Mouse (Mus musculus) brain, embryonic 18.5 days (tissue): Measurements from ENCODE around the gene Car4.

Source experiments
- DNase-seq: peaks from one replicate; pipeline ENCODE4 v3.0.0-alpha.2; 2012; ENCODE audit warnings: low read depth, low spot score

The Car4 gene

DNA sequence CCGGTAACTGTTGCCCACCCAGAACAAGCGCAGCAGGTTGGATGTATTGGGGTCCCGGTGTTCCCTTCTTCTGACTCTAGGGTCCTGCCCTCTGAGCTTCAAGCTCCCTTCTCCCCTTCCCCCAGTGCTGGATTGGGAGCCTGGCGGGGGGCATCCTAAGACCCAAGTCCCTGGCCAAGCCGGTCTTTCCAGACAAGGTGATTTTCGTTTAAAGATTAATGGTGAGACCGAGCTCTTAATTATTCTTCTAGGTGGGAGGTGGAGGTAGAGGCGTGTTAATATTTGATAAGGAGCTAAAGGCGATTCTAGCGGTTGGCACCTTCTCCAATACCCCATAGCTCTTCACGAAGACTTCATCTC, 665 bp downstream of the Car4 start:
- DNase-seq, result no peak

DNA sequence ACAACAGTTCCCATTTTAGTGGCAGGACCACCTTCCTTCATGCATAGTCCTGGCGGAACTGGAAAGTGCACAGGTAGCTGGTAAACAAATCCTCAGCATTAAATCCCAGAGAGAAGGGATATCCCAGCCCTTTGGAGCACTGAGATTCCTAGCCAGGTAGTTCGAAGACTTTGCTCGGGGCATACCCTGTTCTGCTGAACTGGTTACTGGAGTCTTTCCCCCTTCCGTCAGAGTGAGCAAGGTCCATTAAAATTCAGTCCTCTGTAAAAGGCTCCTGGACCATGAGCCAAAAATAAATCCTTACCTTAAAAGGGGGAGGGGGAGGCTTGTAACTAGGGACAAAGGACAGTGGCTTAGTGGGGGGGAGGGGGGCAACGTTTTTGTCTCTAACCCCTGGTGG, 1.6 kb downstream of the Car4 start:
- DNase-seq, result no peak

DNA sequence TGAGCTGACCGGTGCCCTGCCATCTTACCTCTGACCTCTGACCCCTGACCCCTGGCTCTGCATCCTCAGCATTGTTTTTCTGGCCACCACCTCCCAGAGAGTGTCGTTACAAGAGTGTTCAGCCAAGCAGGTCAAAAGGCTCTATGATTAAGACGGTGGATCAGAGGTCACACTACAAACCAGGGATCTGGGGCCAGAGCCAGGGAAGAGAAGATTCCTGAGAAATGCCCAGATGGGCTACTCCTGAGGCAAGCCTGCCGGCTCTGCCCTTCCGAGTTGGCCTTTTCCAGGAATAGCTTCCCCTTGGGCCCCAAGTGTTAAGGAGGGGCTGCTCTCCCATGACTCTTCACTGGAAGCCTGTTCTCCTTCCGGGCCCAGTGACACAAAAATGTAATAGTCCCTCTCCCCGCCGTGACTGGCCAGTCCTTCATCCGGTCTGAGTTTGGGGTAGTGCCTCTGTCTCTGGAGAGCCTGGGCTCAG, 2.2 kb downstream of the Car4 start:
- DNase-seq, result no peak

DNA sequence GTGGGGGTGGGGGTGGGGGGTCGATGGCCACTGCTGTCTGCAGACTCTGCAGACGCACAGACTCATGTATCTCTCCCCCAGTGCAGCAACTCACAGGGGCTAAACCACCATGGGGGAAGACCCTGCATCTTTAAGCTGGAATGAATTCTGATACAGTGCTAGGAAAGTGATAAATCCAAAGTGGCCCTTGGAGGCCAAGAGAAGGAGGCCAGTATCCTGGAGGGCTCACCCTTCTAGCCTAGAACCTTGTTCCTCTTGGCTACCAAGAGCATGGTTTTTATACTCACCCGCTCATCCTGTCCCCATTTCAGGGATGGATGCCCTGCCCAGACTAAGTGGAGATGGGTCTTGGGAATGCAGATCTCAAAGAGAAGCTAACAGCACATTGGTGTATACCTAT, 2.7 kb downstream of the Car4 start:
- no peak for DNase-seq

DNA sequence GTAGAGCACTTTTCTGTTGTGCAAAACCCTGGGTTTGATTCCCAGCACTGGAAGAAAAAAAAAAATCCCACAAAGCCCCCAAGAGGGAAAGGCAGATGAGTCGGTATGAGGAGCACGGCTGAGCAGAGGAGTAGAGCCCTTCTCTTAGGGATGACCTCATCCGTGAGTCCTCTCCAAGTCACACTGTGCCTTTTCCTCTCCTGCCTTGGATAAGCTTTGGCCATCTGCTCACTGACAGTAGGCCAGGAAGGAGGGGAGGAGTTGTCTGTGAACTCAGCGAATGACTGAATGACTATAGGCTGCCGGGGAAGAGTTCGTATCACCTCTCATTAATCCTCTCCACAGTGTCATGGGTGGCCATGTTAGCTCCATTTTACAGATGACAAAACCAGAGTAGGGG, 3.2 kb downstream of the Car4 start:
- no peak for DNase-seq

DNA sequence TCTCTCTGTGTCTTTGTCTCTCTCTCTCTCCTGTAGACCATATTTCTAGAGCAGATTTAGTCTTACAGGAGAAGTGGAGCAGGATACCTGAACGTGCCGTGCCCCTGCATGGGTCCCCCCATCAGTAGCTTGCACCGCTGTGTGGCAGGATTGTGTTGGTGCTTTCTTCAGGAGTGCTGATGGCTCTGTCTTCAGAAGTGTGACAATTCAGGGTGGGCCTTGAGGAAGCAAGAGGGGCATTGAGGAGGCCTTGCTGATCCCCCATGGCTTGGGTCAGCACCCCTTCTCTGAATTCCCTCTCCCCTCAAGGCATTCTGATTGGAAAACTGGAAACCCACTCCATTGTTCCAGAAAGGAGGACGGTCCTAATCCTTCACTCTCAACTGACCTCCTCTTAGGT, 4.0 kb downstream of the Car4 start:
- DNase-seq, result no peak

DNA sequence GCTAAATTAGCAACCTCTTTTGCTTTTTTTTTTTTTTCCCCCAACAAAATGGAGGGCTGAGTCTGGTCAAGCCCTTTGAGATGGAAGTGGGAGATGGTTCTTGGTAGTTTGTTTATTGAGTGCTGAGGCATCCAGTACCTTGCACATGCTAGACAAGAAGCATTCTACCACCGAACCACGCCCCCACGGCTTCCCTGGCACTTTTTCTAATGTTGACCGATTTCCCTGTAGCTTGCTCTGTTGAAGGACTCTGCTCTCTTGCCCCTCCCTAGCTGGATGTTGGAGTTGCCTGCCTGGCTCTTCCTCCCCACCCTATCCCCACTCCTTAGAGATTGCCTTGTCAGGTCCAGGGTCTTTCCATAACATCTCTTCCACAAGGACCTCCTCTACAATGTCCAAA, 5.0 kb downstream of the Car4 start:
- DNase-seq, result no peak

DNA sequence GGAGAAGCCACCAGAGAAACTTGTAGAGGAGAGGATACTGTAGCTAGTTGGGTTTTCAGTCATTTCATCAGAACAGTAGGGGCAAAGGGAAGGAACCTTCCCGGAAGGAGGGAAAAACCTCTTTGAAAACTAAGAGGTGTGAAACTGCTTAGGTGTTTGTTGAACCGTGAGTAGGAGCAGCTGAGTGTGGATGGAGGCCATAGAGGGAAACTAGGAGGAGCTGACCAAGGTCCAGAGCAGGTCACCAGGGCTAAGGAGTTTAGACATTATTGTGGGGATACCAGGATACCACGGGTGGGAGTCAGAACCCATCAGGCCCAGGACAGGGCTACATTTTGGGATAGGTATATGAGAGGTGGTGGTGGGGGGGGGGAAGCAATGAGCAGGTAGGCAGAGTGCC, 6.0 kb downstream of the Car4 start:
- DNase-seq, result no peak

DNA sequence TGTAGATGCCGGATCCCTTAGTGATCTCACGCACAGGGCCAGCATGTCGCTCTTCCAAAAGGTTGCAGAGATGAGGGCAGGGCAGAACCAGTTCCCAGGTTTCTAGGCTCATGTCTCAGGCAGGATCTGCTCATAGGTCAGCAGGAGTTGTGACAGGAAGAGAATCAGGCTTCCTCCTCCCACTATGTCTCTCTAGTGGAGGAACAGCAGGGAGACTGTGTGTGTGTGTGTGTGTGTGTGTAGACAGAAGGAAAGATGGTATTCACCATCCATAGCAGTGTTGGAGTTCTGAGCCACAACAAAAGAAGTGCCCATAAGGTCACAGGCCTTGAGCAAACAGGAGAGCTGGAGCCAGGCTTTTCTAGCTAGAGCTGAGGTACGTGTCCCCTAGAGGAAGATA, 9.1 kb downstream of the Car4 start:
- DNase-seq, result no peak

DNA sequence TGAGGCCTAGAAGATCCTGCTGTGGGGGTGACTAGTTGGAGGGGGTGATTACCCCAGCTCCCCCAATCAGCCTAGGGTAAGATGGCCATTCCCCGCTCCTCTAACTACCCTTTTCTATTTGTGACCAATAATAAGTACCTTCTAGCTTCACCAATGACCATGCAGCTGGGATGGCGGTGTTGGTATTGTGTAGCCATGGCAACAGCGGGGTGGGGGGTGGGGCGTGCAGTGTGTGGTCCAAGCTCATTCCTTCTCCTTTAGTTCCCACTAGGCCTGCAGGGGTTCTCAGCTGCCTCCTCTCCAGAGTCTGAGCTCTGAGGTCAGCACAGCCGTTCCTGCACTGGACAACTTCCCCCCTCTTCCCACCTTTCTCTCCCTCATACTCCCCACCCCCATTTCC, 9.5 kb downstream of the Car4 start:
- DNase-seq, result no peak

DNA sequence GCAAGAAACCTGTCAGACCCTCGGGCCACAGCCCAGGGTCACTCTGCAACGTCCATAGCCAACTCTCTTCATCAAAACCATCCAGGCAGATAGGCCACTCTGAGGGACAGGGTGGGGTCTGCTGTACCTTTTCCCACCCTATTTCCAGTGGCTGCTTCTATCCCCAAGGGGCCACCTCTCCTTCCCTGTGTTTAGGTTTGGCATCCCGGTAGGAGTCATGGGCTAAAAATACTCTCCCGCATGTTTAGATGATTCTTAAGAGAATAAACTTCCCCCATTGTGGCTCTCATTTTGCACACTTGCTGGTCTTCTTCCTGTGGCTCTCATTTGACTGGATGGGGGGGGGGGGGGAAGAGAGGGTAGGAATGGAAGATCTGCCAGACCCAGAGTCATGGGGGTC, 10.7 kb downstream of the Car4 start:
- DNase-seq, result no peak

DNA sequence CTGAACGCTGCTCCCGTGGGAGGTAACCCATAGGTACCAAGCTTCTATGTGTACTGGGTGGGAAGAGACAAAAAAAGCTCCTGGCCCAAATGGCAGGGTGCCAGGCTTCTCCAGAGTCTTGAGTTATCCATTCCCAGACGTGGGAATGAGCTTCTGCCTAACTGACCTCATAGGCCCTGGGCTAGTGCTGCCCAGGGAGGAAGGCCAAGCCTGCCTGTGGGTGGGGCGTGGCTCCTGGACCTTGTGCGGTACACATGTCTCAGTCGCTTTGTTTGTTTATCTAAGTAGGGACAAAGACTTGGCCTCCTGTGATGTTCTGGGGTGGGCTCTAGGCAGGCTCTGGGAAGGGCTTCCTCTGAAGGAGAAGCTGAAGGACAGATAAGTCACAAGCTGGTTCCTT, 11.2 kb downstream of the Car4 start:
- no peak for DNase-seq

DNA sequence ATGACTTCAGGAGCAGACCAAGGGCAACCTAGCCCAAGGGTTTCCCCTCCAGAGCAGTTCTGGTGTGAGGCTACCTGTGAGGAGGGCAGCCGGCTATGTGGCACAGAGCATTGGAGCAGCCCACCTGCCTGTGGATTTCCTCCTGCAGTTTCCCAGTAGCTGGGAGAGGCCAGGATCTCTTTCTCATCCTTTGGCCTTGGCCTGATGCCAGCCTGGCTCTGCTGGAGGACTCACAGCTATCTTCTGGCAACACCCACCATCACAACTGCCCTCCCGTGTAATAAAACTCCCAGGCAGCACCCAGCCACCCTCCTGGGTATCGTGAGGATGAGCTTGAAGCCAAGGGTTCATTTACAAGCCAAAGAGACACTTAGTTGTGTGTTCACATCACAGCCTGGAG, 14.5 kb downstream of the Car4 start:
- no peak for DNase-seq

DNA sequence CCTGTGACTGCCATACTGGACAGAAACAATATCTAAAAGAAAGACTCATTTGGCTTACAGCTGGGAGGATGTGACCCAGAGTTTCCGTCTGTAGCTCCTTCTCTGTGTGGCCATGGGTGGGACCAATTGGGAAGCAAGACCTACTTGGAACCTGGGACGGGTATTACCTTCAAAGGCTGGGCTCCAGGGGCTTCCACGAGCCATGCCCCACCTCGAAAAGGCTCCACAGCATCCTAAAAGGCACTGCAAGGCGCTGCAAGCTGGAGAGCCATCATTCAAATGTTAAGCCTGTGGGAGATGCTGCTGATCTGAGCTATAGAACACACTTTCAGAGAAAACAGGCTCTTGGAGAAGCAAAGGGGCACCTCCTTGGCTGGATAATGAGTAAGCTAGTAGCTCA, 16.1 kb downstream of the Car4 start:
- DNase-seq, result no peak

DNA sequence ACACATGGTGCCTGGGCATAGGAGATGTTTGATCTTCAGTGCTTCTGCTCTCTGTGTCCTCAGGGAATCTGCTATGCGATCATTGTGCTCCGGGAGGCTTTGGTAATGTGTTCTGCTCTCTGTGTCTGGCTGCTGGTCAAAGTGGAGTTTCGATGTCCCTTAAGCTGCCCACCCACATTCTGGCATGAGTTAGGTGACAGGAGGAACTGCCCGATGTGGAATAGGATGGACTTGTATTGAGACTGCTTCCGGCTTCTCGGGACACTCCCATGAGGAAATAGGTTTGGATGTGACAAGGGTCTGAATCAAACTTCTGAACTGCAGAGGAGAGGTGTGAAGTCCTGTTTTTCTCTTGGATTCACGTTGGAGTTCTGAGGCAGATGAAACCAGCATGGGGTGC, 17.0 kb downstream of the Car4 start:
- DNase-seq, result no peak

DNA sequence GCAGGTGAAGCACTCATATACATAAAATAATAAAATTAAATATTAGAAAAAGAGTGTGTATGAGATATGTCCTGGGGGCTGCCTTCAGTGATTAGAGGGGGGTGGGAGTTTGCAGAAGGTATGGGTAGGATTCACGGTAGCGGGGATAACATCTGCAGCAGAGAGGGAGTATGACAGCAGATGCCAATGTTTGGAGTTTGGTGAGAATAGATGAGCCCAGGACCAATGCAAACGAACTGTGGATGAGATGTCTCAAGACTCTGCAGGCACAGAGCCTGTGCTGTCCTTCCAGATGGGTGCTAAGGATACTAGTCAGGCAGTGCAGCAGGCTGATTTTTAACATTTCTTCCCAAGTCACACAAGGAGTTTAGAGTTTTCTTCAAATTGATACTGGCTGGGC, 19.1 kb downstream of the Car4 start:
- no peak for DNase-seq

DNA sequence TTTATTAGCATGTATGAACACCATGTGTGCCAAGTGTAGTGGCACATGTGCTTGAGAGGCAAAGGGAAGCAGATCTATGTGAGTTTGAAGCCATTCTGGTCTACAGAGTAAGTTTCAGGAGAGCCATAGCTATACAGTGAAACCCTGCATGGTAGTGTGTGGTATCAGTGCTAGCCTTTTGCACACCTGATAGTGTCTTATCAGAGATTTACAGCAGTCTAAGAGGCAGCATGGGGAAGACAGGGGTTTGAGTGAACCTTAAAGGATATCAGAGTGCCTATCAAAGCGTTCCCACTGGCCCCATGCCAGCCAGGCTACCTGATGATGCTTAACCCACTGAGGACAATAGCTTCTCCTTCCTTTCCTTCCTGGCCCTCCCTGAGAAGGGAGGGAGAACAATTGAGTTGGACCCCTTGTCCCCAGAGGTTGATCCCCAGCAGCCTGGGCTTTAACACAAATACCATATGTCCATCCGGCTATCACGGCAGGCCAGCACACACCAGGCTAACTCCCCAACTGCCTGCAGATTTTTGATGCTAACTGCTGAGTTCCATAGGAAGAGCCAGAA, 19.9 kb downstream of the Car4 start:
- DNase-seq, result no peak

DNA sequence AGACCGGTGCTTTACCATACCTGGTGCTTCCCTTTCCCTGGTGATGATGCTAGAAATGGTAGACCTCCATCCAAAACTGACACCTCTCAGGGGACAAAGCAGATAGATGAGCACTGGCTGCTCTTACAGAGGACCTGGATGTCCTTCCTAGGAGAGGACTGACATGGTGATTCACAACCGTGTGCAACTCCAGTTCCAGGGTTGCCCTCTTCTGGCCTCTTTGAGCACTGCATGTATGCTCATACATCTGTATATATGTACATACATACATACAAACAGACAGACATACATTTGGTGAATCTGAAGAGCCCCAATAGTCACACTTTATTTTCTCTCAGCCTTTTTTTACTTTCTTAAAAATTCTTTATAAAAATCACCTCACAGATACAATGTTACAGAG, 20.5 kb downstream of the Car4 start:
- DNase-seq, result no peak

DNA sequence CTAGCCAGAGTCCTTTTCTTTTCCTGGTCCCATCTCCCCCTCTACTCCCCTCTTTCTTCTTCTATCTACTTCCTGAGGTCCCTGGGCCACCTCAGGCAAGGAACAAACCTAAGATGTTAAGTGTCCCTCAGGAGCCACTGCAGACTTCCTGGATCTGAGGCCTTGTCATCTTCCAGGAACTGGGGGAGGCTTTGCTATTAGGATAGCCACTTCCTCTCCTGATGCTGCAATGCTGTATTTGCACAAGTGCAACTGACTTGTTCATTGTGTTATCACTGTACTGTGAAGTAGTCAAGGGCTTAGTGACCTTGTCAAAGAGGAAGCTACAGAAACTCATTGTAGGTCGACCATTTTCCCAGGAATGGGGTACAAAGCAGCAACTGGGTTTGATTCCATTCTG, 21.8 kb downstream of the Car4 start:
- DNase-seq, result no peak

DNA sequence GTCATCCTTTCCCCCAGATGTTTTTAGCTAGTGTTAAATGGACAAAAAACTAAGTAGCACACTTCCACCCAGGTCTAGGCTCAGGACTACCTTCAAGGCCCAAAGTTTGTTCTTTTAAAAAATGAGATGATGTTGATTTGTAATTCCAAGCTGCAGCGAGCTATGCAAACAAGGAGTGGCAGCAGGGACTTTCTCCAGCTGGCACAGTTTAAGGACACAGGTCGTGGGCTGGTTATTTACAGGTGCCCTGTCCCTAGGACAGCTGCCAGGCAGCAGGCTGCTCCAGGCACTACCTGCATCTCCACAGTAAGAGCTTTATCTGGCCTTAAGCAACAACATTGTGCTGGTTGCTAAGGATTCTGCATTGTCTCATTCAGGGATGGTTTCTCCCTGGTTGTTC, 23.1 kb downstream of the Car4 start:
- DNase-seq, result no peak

DNA sequence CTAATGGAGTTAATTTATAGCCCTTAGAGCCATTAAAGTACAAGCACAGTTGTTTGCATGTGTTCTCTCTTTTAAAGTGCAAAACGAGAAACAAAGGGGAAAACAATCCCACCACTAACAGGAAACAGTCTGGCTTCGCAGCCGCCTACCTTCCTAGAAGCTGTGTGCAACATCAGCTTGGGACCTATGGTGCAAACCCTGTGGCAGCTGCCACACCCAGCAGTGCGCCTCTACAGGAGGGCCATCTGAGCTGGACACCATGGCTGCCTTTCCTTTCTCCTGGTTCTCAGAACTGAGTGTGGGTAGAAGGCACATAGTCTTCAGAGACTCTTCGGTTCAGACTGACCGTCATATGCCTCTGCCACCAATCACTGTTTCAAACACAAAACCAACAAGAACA, 27.8 kb downstream of the Car4 start:
- no peak for DNase-seq

DNA sequence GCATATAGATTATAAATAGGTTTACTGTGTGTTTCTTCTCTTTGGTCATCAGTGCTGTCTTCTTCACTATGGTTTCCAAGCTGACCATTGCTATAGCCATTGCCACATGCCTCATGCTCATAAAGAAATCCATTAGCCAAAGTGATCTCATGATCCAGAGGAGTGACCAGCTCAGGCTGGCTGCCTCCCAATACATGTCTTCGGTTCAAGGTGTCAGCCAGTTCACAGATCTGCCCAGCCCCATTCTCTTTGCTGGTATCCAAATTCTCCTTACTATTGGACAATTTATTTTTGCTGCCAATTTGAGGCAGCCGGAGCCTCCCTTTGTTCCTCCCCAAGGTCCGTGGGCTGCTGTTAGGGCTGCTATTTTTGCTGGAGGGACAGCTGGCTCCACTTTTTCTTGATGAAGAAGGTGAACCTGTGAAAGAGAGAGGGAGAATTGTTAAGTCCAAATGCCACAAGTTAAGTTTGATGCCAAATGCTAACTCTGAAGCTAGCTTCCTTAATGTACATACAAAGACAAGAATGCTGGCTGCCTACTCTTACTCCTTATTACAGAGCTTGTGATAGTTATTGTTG, 30.8 kb downstream of the Car4 start:
- DNase-seq, result no peak

DNA sequence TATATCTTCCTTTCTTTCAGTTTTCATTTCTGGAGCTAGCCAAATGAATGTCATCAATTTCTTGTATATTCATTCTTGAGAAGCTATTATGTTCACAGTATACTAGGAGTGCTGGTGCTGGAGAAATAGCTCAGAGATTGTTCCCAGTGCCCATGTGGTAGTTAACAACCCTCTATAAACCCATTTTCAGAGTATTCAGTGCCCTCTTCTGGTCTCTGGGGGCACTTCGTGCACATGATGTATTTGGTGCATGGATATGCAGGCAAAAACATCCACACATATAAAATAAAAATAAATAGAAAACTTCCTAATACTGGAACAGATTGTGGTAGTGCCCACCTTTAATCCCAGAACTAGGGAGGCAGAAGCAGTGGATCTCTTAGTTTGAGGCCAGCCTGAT, 35.4 kb downstream of the Car4 start:
- DNase-seq, result no peak

DNA sequence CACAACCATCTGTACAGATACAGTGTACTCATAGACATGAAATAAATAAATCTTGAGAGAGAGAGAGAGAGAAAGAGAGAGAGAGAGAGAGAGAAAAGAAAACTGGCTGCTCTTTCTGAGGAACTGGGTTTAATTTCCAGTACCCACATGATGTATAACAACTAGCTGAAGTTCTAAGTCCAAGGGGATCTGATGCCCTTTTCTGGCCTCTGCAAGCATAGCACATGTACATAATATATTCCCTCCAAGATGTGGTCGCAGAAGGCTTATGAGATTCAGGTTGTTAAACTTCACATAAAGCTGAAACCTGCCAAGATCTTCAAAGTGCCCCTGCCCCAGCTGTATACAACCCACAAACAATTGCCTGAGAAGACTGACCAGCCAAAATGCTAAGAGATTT, 37.7 kb downstream of the Car4 start:
- DNase-seq, result no peak
